Mouse (Mus musculus) forebrain, embryonic 14.5 days (tissue): Measurements from ENCODE around the gene Gm28998. TPM values are rescaled to one million over a fixed set of nuclear protein-coding genes. Genes with fewer than 3 reads are reported as not detected.
"Not testable (repeated sequence)": the region's sequence is repeated elsewhere in the genome, so short reads cannot be mapped to it uniquely, and the experiment has no call there.

Source experiments
- ATAC-seq: fragments of 200-750 bp; cut with Nextera tagmentation; 2 replicates; pipeline ENCODE4 v1.8.0; 2017; ENCODE audit warnings: mild to moderate bottlenecking, moderate library complexity
- DNase-seq: peaks from one replicate; pipeline ENCODE4 v3.0.0-alpha.2; 2015; ENCODE audit warnings: low spot score
- H3K27ac ChIP-seq: fragments of 300-500 bp; sonication (generic); 2 replicates; pipeline ENCODE4 v1.5.1; 2014; ENCODE audit warnings: low read depth, mild to moderate bottlenecking, control low read depth, low read length, moderate library complexity
- H3K27me3 ChIP-seq: fragments of 300-500 bp; sonication (generic); replicated peaks from 2 replicates; pipeline ENCODE4 v1.6.1; 2014; ENCODE audit warnings: low read length, control low read depth, mixed read lengths; ENCODE audit not compliant: control insufficient read depth, insufficient read depth
- H3K36me3 ChIP-seq: fragments of 300-500 bp; sonication (generic); 2 replicates; pipeline ENCODE4 v1.6.1; 2014; ENCODE audit warnings: low read length, control low read depth; ENCODE audit not compliant: control insufficient read depth, insufficient read depth
- H3K4me1 ChIP-seq: fragments of 300-500 bp; sonication (generic); 2 replicates; pipeline ENCODE4 v1.6.1; 2014; ENCODE audit warnings: antibody characterized with exemption, low read length, control low read depth; ENCODE audit not compliant: control insufficient read depth, insufficient read depth
- H3K4me2 ChIP-seq: fragments of 300-500 bp; sonication (generic); 2 replicates; pipeline ENCODE4 v1.6.1; 2014; ENCODE audit warnings: mild to moderate bottlenecking, control low read depth, low read length
- H3K4me3 ChIP-seq: fragments of 300-500 bp; sonication (generic); 2 replicates; pipeline ENCODE4 v1.5.1; 2014; ENCODE audit warnings: low read depth, low read length, control low read depth
- H3K9ac ChIP-seq: fragments of 300-500 bp; sonication (generic); 2 replicates; pipeline ENCODE4 v1.6.1; 2014; ENCODE audit warnings: mild to moderate bottlenecking, low read length, control low read depth, moderate library complexity
- H3K9me3 ChIP-seq: fragments of 300-500 bp; sonication (generic); replicated peaks from 2 replicates; pipeline ENCODE4 v1.6.1; 2016; ENCODE audit warnings: low read length, control low read depth, mixed read lengths; ENCODE audit not compliant: control insufficient read depth
- WGBS: fragments of 180-500 bp; shearing (Covaris S2); extraction: QIAGEN DNeasy Blood & Tissue Kit; methylation state at CpG from one replicate; pipeline ENCODE4 v1.1.7; 2014; 5-methylcytosine and 5-hydroxymethylcytosine counted together
- polyA plus RNA-seq: library from polyadenylated mRNA; unstranded; fragments of >200 nt; fragmentation: Nextera tagmentation; extraction: Ambion mirVana; gene quantifications from 2 replicates; pipeline ENCODE4 v1.2.1, GENCODE M21; 2014

Gene Gm28998
- polyA plus RNA-seq: not detected in 2 replicates

DNA sequence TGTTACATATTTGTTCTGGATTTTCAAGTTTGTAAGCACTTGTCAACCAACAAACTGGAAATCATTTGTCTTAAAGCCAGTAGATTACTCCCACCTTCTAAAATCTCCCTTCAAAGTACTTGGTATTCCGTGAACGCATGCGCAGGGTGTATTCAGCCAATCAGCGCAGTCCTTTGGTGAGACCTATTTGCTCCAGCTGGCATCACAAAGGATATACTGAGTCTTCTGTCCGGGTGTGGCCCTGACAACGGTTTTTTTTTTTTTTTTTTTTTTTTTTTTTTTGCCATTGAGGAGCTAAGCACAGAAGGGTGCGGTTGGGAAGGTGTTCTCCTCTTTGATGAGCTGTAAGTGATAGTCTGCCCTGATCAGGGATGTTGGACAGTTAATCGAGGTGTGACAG is at the start of gene Gm28998:
TSS of gene Gm28998 (plus strand) at position 301 of the 400 bp plus-strand sequence.
- not testable (repeated sequence) for H3K27me3 ChIP-seq, DNase-seq, H3K27ac ChIP-seq, H3K4me1 ChIP-seq, H3K9ac ChIP-seq, H3K4me3 ChIP-seq, H3K4me2 ChIP-seq, ATAC-seq, H3K9me3 ChIP-seq, H3K36me3 ChIP-seq
- WGBS: no CpG with 5 or more reads among the region's 8 CpGs

Other genes with a start within 250 kb of the Gm28998 start
- gene Gm21244, start 84.5 kb upstream of the Gm28998 start, polyA plus RNA-seq: not detected in 2 replicates
- gene Gm21788, start 151.2 kb downstream of the Gm28998 start, polyA plus RNA-seq: not detected in 2 replicates